Mouse (Mus musculus) liver, adult 2 months (tissue): Measurements from ENCODE around the gene Psma1.
A peak's percentile ranks its signal among the peaks of the same experiment; 100 is the strongest.

Experiments used
- CTCF ChIP-seq: fragments of 200-500 bp; IDR thresholded peaks from 2 replicates; pipeline ENCODE4 v1.5.1; 2011; ENCODE audit warnings: low read depth, low read length, control low read depth
- POLR2A ChIP-seq: fragments of 200-500 bp; IDR thresholded peaks from 2 replicates; pipeline ENCODE4 v1.6.1; 2011; ENCODE audit warnings: low read length, control low read depth; ENCODE audit not compliant: insufficient read depth; ENCODE audit errors: extremely low read depth

- TF ChIP-seq CTCF (no peak), POLR2A (peak; percentile 72; the same call in 1 of the 2 replicates)
These were observed 21.8 kb downstream of the Psma1 start, which contains the start of gene Copb1 for GRCm38 (mm10) chr7:114253885-114254833.
